Mouse (Mus musculus): Measurements from ENCODE around the gene Lrrc51. TPM values are rescaled to one million over a fixed set of nuclear protein-coding genes. Genes with fewer than 3 reads are reported as not detected.

Gene Lrrc51
- total and polyA plus RNA-seq, 3 experiments = 4.9 to 6.6 (median 5.6) TPM

DNA sequence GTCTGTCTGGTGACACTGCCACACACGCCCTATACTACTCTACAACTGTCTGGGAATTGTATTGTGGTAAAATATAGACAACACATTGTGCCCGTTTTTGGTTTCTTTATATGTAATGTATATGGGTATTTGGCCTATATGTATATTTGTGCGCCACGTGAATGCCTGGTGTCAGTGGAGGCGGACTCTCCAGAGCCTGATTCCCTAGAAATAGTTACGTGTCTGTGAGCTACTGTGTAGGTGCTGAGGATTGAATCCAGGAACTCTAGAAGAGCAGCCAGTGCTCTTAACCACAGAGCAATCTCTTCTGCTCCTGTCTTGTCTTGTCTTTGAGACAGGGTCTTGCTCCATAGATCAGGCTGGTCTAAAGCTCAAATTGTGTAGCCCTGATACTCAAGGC is 47.4 kb downstream of the Lrrc51 start:
- DNase-seq (ENCODE audit: extremely low read depth) = no peak
- Histone ChIP-seq H3K79me2 (replicated peaks; ENCODE audit: control insufficient read depth, extremely low read depth, insufficient read depth, poor library complexity, severe bottlenecking) (no peaks in the 10 kb centered on the region), H3K4me3 (replicated peaks in 1 of 3; ENCODE audit: low read depth in 2 of 3, low read length in 2 of 3, poor library complexity in 1 of 3) (no peak overlapping the region), H3K27me3 (replicated peaks) (peaks cover 2% of the 10 kb centered on the region), H3K36me3 (replicated peaks in 1 of 2; ENCODE audit: control insufficient read depth in 1 of 2, insufficient read depth in 1 of 2, low read length in 1 of 2) (no peaks in the 10 kb centered on the region), H3K4me2 (ENCODE audit: insufficient read depth, low read depth, poor library complexity, severe bottlenecking) (no peak overlapping the region), H3K9me3 (replicated peaks; ENCODE audit: low read length) (no peaks in the 10 kb centered on the region), H3K4me1 (ENCODE audit: control insufficient read depth in 1 of 2, insufficient read depth in 2 of 2) (peaks cover 2 to 24% of the 10 kb centered on the region in 2 experiments; a peak in 3 of 4 replicates), H3K9ac (ENCODE audit: insufficient read depth, low read depth) (no peak overlapping the region), H3K27ac (ENCODE audit: insufficient read depth, low read depth) (no peak overlapping the region)
- dilution Hi-C loops (cut with MboI; ENCODE audit: extremely low pct_ligation_motif_present, extremely low pct_unique_long_range_greater_than_20kb, low sequenced_read_pairs) = no loop called here
- in situ Hi-C loops (cut with MboI; ENCODE audit: low pct_ligation_motif_present, low pct_unique_long_range_greater_than_20kb, low sequenced_read_pairs) = no loop called here
- no peak for TF ChIP-seq NELFE (IDR thresholded peaks at IDR 0.05; ENCODE audit: low read depth, low read length)

DNA sequence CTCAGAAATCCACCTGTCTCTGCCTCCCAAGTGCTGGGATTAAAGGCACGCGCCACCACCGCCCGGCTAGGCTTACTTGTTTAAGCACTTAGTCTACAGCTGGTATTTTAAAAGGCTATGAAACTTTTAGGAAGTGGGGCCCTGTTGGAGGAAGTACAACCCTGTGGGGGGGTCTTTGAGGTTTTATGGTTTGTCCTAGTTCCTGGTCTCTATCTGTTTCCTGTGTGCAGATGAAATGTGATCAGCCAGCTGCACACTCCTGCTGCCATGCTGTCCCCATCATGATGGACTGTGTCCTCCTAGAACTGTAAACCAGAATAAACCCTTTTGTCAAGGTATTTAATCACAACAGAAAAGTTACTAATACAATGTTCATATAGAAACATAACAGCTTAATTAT is 49.5 kb downstream of the Lrrc51 start:
- Histone ChIP-seq H3K79me2 (replicated peaks; ENCODE audit: control insufficient read depth, extremely low read depth, insufficient read depth, poor library complexity, severe bottlenecking) (no peaks in the 10 kb centered on the region), H3K9me3 (replicated peaks; ENCODE audit: low read length) (no peaks in the 10 kb centered on the region), H3K27me3 (replicated peaks) (no peaks in the 10 kb centered on the region), H3K4me1 (ENCODE audit: control insufficient read depth in 1 of 2, insufficient read depth in 2 of 2) (peaks cover 2 to 24% of the 10 kb centered on the region in 2 experiments; a peak in 3 of 4 replicates), H3K4me2 (ENCODE audit: insufficient read depth, low read depth, poor library complexity, severe bottlenecking) (no peak overlapping the region), H3K36me3 (replicated peaks in 1 of 2; ENCODE audit: control insufficient read depth in 1 of 2, insufficient read depth in 1 of 2, low read length in 1 of 2) (no peaks in the 10 kb centered on the region), H3K9ac (ENCODE audit: insufficient read depth, low read depth) (no peak overlapping the region), H3K4me3 (replicated peaks in 1 of 3; ENCODE audit: low read depth in 2 of 3, low read length in 2 of 3, poor library complexity in 1 of 3) (no peak overlapping the region), H3K27ac (ENCODE audit: insufficient read depth, low read depth) (no peak overlapping the region)
- in situ Hi-C loops (cut with MboI; ENCODE audit: low pct_ligation_motif_present, low pct_unique_long_range_greater_than_20kb, low sequenced_read_pairs) = no loop called here
- dilution Hi-C loops (cut with MboI; ENCODE audit: extremely low pct_ligation_motif_present, extremely low pct_unique_long_range_greater_than_20kb, low sequenced_read_pairs) = no loop called here
- no peak for DNase-seq (ENCODE audit: extremely low read depth)
- TF ChIP-seq ZKSCAN1 (IDR thresholded peaks at IDR 0.05; ENCODE audit: borderline replicate concordance, low read depth, low read length) = no peak
- no peak for TF ChIP-seq RAD21 (IDR thresholded peaks at IDR 0.05; ENCODE audit: low read depth, low read length)
- no peak for TF ChIP-seq EP300 (IDR thresholded peaks at IDR 0.05; ENCODE audit: low read length)
- TF ChIP-seq ZC3H11A (IDR thresholded peaks at IDR 0.05; ENCODE audit: low read depth, low read length) = no peak
- no peak for TF ChIP-seq PAX5 (IDR thresholded peaks at IDR 0.05; ENCODE audit: low read length)
- TF ChIP-seq JUND (conservative IDR thresholded peaks at IDR 0.05; ENCODE audit: low read depth, low read length) = no peak
- TF ChIP-seq USF1 (IDR thresholded peaks at IDR 0.05; ENCODE audit: low read depth, low read length) = no peak
- no peak for TF ChIP-seq ZMIZ1 (IDR thresholded peaks at IDR 0.05; ENCODE audit: low read depth, low read length)

DNA sequence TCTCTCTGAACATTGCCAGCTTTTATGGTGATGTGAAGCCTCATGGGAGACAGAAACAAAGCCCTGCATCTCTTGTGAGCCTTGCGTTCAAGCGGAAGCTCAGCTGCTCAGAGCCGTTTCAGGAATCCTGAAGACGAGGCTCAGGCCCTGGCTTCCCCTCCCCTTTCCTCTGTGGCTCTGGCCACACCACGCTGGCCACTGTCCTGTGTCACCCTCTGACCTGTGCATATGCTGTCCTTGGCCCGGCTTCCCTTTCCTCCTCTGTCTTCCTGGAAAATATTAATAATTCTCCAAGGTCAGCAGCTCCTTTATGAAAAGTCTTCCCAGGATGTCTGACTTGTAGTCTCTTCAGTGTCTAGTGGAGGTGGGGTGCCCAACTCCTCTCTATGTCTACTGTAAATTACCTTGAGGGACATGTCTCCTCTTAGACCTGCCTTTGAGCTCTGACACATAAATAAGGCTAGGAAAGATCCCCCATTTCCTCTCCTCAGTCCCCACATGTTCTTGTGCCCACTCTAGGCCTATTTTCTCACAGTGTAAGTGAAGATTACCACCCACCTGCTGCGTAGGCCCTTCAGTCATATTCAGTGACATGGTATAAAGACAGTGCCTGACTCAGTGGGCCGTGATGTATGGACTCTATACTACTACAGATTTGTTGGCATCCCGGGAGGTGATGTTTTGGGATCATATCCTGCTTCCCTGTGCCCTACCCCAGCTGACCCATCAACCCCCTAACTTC is 51.1 kb downstream of the Lrrc51 start:
- Histone ChIP-seq H3K9ac (ENCODE audit: insufficient read depth, low read depth) (no peak overlapping the region), H3K9me3 (replicated peaks; ENCODE audit: low read length) (no peaks in the 10 kb centered on the region), H3K4me1 (ENCODE audit: control insufficient read depth in 1 of 2, insufficient read depth in 2 of 2) (peaks cover 0 to 9% of the 10 kb centered on the region in 2 experiments; a peak in 3 of 4 replicates), H3K79me2 (replicated peaks; ENCODE audit: control insufficient read depth, extremely low read depth, insufficient read depth, poor library complexity, severe bottlenecking) (no peaks in the 10 kb centered on the region), H3K27ac (ENCODE audit: insufficient read depth, low read depth) (no peak overlapping the region), H3K4me3 (replicated peaks in 1 of 3; ENCODE audit: low read depth in 2 of 3, low read length in 2 of 3, poor library complexity in 1 of 3) (no peak overlapping the region), H3K4me2 (ENCODE audit: insufficient read depth, low read depth, poor library complexity, severe bottlenecking) (no peak overlapping the region), H3K27me3 (replicated peaks) (no peaks in the 10 kb centered on the region), H3K36me3 (replicated peaks in 1 of 2; ENCODE audit: control insufficient read depth in 1 of 2, insufficient read depth in 1 of 2, low read length in 1 of 2) (no peaks in the 10 kb centered on the region)
- DNase-seq (ENCODE audit: extremely low read depth) = no peak
- in situ Hi-C loops (cut with MboI; ENCODE audit: low pct_ligation_motif_present, low pct_unique_long_range_greater_than_20kb, low sequenced_read_pairs) = no loop called here
- dilution Hi-C loops (cut with MboI; ENCODE audit: extremely low pct_ligation_motif_present, extremely low pct_unique_long_range_greater_than_20kb, low sequenced_read_pairs) = no loop called here
- TF ChIP-seq UBTF (IDR thresholded peaks at IDR 0.05; ENCODE audit: low read depth, low read length) (no peak), JUN (IDR thresholded peaks at IDR 0.05; ENCODE audit: insufficient read depth, low read depth, low read length) (no peak), IRF4 (IDR thresholded peaks at IDR 0.05; ENCODE audit: low read depth, low read length) (no peak), ZC3H11A (IDR thresholded peaks at IDR 0.05; ENCODE audit: low read depth, low read length) (no peak), POLR2AphosphoS2 (IDR thresholded peaks at IDR 0.05; ENCODE audit: low read depth, low read length) (no peak), MEF2A (IDR thresholded peaks at IDR 0.05; ENCODE audit: borderline replicate concordance, low read depth, low read length) (no peak), CHD1 (IDR thresholded peaks at IDR 0.05; ENCODE audit: low read depth, low read length) (no peak), GABPA (IDR thresholded peaks at IDR 0.05; ENCODE audit: insufficient replicate concordance, low read depth, low read length) (no peak), CHD2 (IDR thresholded peaks at IDR 0.05; ENCODE audit: low read length) (no peak), ZMIZ1 (IDR thresholded peaks at IDR 0.05; ENCODE audit: low read depth, low read length) (no peak), TCF12 (IDR thresholded peaks at IDR 0.05; ENCODE audit: low read depth, low read length) (no peak), MAX (IDR thresholded peaks at IDR 0.05; ENCODE audit: low read length) (no peak), BHLHE40 (IDR thresholded peaks at IDR 0.05; ENCODE audit: low read depth, low read length) (no peak), ZNF384 (IDR thresholded peaks at IDR 0.05; ENCODE audit: low read depth, low read length) (no peak)

Data from CH12.LX (cell line).